26 mouse cellular contexts compared by ENCODE assay signal in genomic region chr3:152883556-152883955, GRCm38 (mm10).
"Had no signal": no experiment of that assay in that cellular context is flagged by ENCODE, and none has a peak within 500 bp of the region (broad histone marks: within the 10 kb centered on the region; RNA-seq: fewer than 3 reads in every experiment).

No protein-coding gene starts in this region.

- H3K4me3 ChIP-seq: gastrocnemius, adult 2 months; heart, embryonic 10.5 days; heart, embryonic 12.5 days; heart, embryonic 15.5 days; hindbrain, embryonic 10.5 days; hindbrain, embryonic 12.5 days; intestine, embryonic 15.5 days; left cerebral cortex, adult 2 months; limb, embryonic 10.5 days; limb, embryonic 12.5 days had no signal

- ATAC-seq: hindbrain, embryonic 16.5 days; inflammation-experienced regulatory T-cells, adult 6 months; intestine, embryonic 15.5 days; intestine, postnatal 0 days had no signal

- H3K9me3 ChIP-seq: heart, embryonic 10.5 days; heart, embryonic 12.5 days; heart, embryonic 15.5 days; hindbrain, embryonic 10.5 days; hindbrain, embryonic 12.5 days; intestine, embryonic 15.5 days; limb, embryonic 10.5 days; limb, embryonic 12.5 days had no signal

- H3K36me3 ChIP-seq: heart, embryonic 10.5 days; heart, embryonic 12.5 days; heart, embryonic 15.5 days; hindbrain, embryonic 10.5 days; hindbrain, embryonic 12.5 days; intestine, embryonic 15.5 days; limb, embryonic 10.5 days; limb, embryonic 12.5 days had no signal

- H3K27me3 ChIP-seq: heart, embryonic 12.5 days; heart, embryonic 15.5 days; hindbrain, embryonic 12.5 days; intestine, embryonic 15.5 days; limb, embryonic 12.5 days had no signal

- DNase-seq: gastrocnemius, adult 2 months; gastrocnemius, postnatal 10 days; gastrocnemius, postnatal 25 days; heart, adult 18-20 months; heart, postnatal 4 days; kidney, adult 18-20 months; kidney, adult 8-10 months; kidney, postnatal 10 days; kidney, postnatal 25 days; kidney, postnatal 4 days; layer of hippocampus, adult 9-11 months; liver had no signal

- H3K9ac ChIP-seq: heart, embryonic 12.5 days; heart, embryonic 15.5 days; hindbrain, embryonic 12.5 days; hindbrain, embryonic 14.5 days; intestine, embryonic 15.5 days; limb, embryonic 12.5 days had no signal

- H3K27ac ChIP-seq: gastrocnemius, adult 2 months; heart, embryonic 10.5 days; heart, embryonic 15.5 days; hindbrain, embryonic 10.5 days; hindbrain, embryonic 12.5 days; hindbrain, embryonic 14.5 days; intestine, embryonic 15.5 days; left cerebral cortex, adult 2 months; limb, embryonic 10.5 days; limb, embryonic 12.5 days had no signal

- H3K4me1 ChIP-seq: limb, embryonic 10.5 days had no signal

- H3K4me2 ChIP-seq: hindbrain, embryonic 12.5 days; hindbrain, embryonic 14.5 days; intestine, embryonic 15.5 days; limb, embryonic 12.5 days; liver, embryonic 11.5 days had no signal
